Mouse (Mus musculus) adrenal gland, adult 2 months (tissue): ENCODE data around the gene Hspa1a. TPM values are rescaled to one million over a fixed set of nuclear protein-coding genes. Genes with fewer than 3 reads are reported as not detected.
"Not testable (repeated sequence)": the region's sequence is repeated elsewhere in the genome, so short reads cannot be mapped to it uniquely, and the experiment has no call there.

ENCODE experiments used
- DNase-seq: peaks from one replicate; pipeline ENCODE4 v3.0.0; 2021
- long read RNA-seq: library from polyadenylated mRNA; stranded (forward); transcript quantifications from one replicate; pipeline ENCODE4 v2.0.0, GENCODE M21; 2021
- polyA plus RNA-seq: library from polyadenylated mRNA; depleted of rRNA; stranded (reverse); fragments of >200 nt; gene quantifications from 2 replicates; pipeline ENCODE4 v1.2.3, GENCODE M21; 2012; rRNA removed
- total RNA-seq, 2 experiments: library from RNA; stranded (reverse); gene quantifications; 2 replicates each; pipeline ENCODE4 v1.2.3; 2021

Hspa1a gene
- total RNA-seq (100 to 1,000 TPM in 1 of 2 experiments, 10 to 100 TPM in 1; 16.3 to 253 TPM), polyA plus RNA-seq (37.1 and 55.2 TPM in 2 replicates)
- long read RNA-seq, transcript Hspa1a-201 (1 exons, 2,967 nt), result major isoform, 15 of 15 reads
- long read RNA-seq, partial matches to known transcripts, result 0 of 15 reads
- long read RNA-seq, other reads (novel, unspliced or antisense), result 0 of 15 reads

- peak; percentile 94 for DNase-seq
Observed at GRCm38 (mm10) chr17:34972069-34972749, at the start of gene Hspa1a, which contains the start of gene Hspa1l. Gene Hspa1a, minus strand, starts transcription at chr17:34972156. Gene Hspa1l, plus strand, starts transcription at chr17:34972703.

- peak; percentile 87 for DNase-seq
Observed at GRCm38 (mm10) chr17:35021163-35021808, 49.3 kb upstream of the Hspa1a start.

- DNase-seq, result no peak
Observed at GRCm38 (mm10) chr17:35020551-35020950, 48.6 kb upstream of the Hspa1a start.

- no peak for DNase-seq
Observed at GRCm38 (mm10) chr17:35019894-35020293, 47.9 kb upstream of the Hspa1a start.

GRCm38 (mm10) chr17:35018171-35018570, 46.2 kb upstream of the Hspa1a start:
- no peak for DNase-seq

GRCm38 (mm10) chr17:35017706-35018030, 45.7 kb upstream of the Hspa1a start:
- DNase-seq, result no peak

- DNase-seq, result no peak
Observed at GRCm38 (mm10) chr17:35016791-35017705, 45.1 kb upstream of the Hspa1a start.

GRCm38 (mm10) chr17:35016376-35016775, 44.4 kb upstream of the Hspa1a start, which contains the start of gene Vwa7:
Gene Vwa7, plus strand, starts transcription at chr17:35016579.
- peak; percentile 73 for DNase-seq

GRCm38 (mm10) chr17:35015296-35015695, 43.3 kb upstream of the Hspa1a start:
- DNase-seq, result no peak

- no peak for DNase-seq
Observed at GRCm38 (mm10) chr17:35013221-35013620, 41.3 kb upstream of the Hspa1a start.

- no peak for DNase-seq
Observed at GRCm38 (mm10) chr17:35012430-35012829, 40.5 kb upstream of the Hspa1a start.

GRCm38 (mm10) chr17:35011440-35011839, 39.5 kb upstream of the Hspa1a start:
- DNase-seq, result no peak

- no peak for DNase-seq
Observed at GRCm38 (mm10) chr17:35009586-35009985, 37.6 kb upstream of the Hspa1a start.

GRCm38 (mm10) chr17:35007387-35007991, 35.5 kb upstream of the Hspa1a start:
- no peak for DNase-seq

- DNase-seq, result not testable (repeated sequence)
Observed at GRCm38 (mm10) chr17:35005902-35006301, 33.9 kb upstream of the Hspa1a start.

GRCm38 (mm10) chr17:35005158-35005557, 33.2 kb upstream of the Hspa1a start:
- DNase-seq, result no peak

GRCm38 (mm10) chr17:35004075-35004717, 32.2 kb upstream of the Hspa1a start:
- no peak for DNase-seq

- DNase-seq, result no peak
Observed at GRCm38 (mm10) chr17:35003022-35003838, 31.3 kb upstream of the Hspa1a start.

- no peak for DNase-seq
Observed at GRCm38 (mm10) chr17:35002153-35002865, 30.4 kb upstream of the Hspa1a start.
